Mouse (Mus musculus) kidney, embryonic 14.5 days (tissue): ENCODE results near the gene Copg2. TPM values are rescaled to one million over a fixed set of nuclear protein-coding genes. Genes with fewer than 3 reads are reported as not detected.
A peak's percentile ranks its signal among the peaks of the same experiment; 100 is the strongest.
"Not testable (repeated sequence)": the region's sequence is repeated elsewhere in the genome, so short reads cannot be mapped to it uniquely, and the experiment has no call there.

Experiments
- ATAC-seq: fragments of 200-750 bp; cut with Nextera tagmentation; 2 replicates; pipeline ENCODE4 v1.8.0; 2017; ENCODE audit warnings: moderate number of reproducible peaks, mild to moderate bottlenecking, moderate TSS enrichment, moderate library complexity; ENCODE audit not compliant: low FRiP score, low TSS enrichment
- H3K27ac ChIP-seq: fragments of 300-500 bp; sonication (generic); 2 replicates; pipeline ENCODE4 v1.5.1; 2014; ENCODE audit warnings: low read depth, mild to moderate bottlenecking, low read length, moderate library complexity, mixed read lengths
- H3K27me3 ChIP-seq: fragments of 300-500 bp; sonication (generic); 2 replicates; pipeline ENCODE4 v1.6.1; 2014; ENCODE audit warnings: mild to moderate bottlenecking, low read length; ENCODE audit not compliant: control insufficient read depth, insufficient read depth
- H3K36me3 ChIP-seq: fragments of 300-500 bp; sonication (generic); 2 replicates; pipeline ENCODE4 v1.6.1; 2014; ENCODE audit warnings: low read length, mixed read lengths; ENCODE audit not compliant: control insufficient read depth, insufficient read depth
- H3K4me1 ChIP-seq: fragments of 300-500 bp; sonication (generic); 2 replicates; pipeline ENCODE4 v1.6.1; 2014; ENCODE audit warnings: low read length, mixed read lengths; ENCODE audit not compliant: control insufficient read depth, insufficient read depth
- H3K4me2 ChIP-seq: fragments of 300-500 bp; sonication (generic); replicated peaks from 2 replicates; pipeline ENCODE4 v1.6.1; 2014; ENCODE audit warnings: low read depth, mild to moderate bottlenecking, low read length
- H3K4me3 ChIP-seq: fragments of 300-500 bp; sonication (generic); 2 replicates; pipeline ENCODE4 v1.5.1; 2014; ENCODE audit warnings: mild to moderate bottlenecking, low read length
- H3K9ac ChIP-seq: fragments of 300-500 bp; sonication (generic); 2 replicates; pipeline ENCODE4 v1.6.1; 2014; ENCODE audit warnings: low read depth, mild to moderate bottlenecking, low read length, moderate library complexity
- H3K9me3 ChIP-seq: fragments of 300-500 bp; sonication (generic); 2 replicates; pipeline ENCODE4 v1.6.1; 2016; ENCODE audit warnings: low read length; ENCODE audit not compliant: control insufficient read depth
- WGBS: fragments of 180-500 bp; shearing (Covaris S2); extraction: QIAGEN DNeasy Blood & Tissue Kit; methylation state at CpG from one replicate; pipeline ENCODE4 v1.1.7; 2014; 5-methylcytosine and 5-hydroxymethylcytosine counted together
- polyA plus RNA-seq: library from polyadenylated mRNA; unstranded; fragments of >200 nt; fragmentation: Nextera tagmentation; extraction: Ambion mirVana; gene quantifications from 2 replicates; pipeline ENCODE4 v1.2.1, GENCODE M21; 2014

Copg2 gene
- polyA plus RNA-seq, 1 experiment from 2014 or later = 30.1 TPM

DNA sequence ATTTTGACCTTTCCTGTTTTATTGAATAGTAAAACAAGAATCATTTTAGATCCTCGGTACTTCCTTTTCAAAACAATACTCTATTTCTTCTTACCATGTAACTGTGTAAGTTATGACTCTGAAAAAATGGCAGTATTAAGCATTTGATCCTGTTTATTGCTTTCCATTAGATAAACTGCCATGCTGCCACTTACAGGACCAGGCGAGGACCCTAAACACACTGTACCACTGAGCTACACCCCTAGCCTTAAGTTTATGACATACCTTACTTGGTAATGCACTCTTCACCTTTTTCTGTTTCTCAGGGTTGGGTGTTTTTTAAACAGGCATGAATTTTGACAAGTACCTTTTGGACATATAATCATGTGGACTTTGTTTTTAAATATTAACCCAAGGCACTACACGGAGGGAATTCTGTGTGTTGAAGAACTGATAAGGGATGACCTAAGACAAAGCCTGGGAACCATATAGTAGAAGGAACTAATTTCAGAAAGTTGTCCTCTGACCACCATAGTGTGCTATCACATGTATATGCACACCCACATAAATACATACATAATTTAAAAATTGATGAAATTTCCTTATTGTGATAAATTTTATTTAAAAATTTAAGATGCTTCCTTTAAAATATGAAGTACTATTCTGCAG, 31.4 kb downstream of the Copg2 start:
- Histone ChIP-seq H3K4me3 (no peak overlapping the region), H3K4me1 (no peaks in the 10 kb centered on the region), H3K36me3 (no peaks in the 10 kb centered on the region), H3K9me3 (no peaks in the 10 kb centered on the region), H3K9ac (no peak overlapping the region), H3K27ac (no peak overlapping the region), H3K27me3 (no peaks in the 10 kb centered on the region), H3K4me2 (no peak overlapping the region)
- WGBS = 57% methylated on average over 3 of the region's 3 CpGs
- ATAC-seq = no peak

DNA sequence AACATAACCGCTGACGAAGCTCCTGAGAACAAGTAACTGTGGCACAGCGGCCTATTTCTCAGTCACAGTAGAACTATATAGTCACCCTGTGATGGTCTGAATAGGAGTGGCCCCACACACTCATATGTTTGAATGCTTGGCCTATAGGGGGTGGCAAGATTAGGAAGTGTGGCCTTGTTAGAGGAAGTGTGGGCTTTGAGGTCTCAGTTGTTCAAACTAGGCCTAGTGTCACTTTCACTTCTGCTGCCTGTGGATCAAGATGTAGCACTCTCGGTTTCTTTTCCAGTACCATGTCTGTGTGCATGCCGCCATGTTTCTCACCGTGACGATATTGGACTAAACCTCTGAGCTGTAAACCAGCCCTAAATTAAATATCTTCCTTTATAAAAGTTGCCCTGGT, 40.6 kb downstream of the Copg2 start:
- ATAC-seq = no peak
- Histone ChIP-seq H3K4me2 (no peak overlapping the region), H3K4me3 (no peak overlapping the region), H3K27me3 (no peaks in the 10 kb centered on the region), H3K36me3 (peaks cover 12% of the 10 kb centered on the region; the same call in 1 of the 2 replicates), H3K4me1 (no peaks in the 10 kb centered on the region), H3K9ac (no peak overlapping the region), H3K9me3 (no peaks in the 10 kb centered on the region), H3K27ac (no peak overlapping the region)
- WGBS = 92% methylated on average over 7 of the region's 7 CpGs

DNA sequence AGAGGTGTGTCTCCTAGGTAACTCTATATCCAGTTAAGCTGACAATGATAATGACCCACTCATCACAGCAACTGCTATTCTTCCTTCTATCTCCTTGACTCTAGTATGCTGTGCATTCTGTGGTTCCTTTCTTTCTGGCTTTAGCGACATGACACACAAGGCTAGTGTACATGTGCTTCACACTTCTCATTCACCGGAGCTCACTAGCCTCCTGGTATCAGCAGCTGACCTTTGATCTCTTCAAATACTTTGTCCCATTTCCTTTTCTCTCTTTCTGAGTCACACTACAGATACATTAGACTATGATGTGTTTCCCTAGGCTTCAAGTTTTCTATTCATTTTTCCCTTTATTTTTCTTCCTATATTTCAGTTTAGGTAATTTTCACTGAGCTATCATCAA, 41.4 kb downstream of the Copg2 start:
- Histone ChIP-seq H3K36me3 (peaks cover 12% of the 10 kb centered on the region; the same call in 1 of the 2 replicates), H3K27ac (no peak overlapping the region), H3K4me1 (no peaks in the 10 kb centered on the region), H3K27me3 (no peaks in the 10 kb centered on the region), H3K4me3 (no peak overlapping the region), H3K9ac (no peak overlapping the region), H3K9me3 (no peaks in the 10 kb centered on the region), H3K4me2 (no peak overlapping the region)
- ATAC-seq = no peak
- 94% methylated on average over 2 of the region's 2 CpGs for WGBS

DNA sequence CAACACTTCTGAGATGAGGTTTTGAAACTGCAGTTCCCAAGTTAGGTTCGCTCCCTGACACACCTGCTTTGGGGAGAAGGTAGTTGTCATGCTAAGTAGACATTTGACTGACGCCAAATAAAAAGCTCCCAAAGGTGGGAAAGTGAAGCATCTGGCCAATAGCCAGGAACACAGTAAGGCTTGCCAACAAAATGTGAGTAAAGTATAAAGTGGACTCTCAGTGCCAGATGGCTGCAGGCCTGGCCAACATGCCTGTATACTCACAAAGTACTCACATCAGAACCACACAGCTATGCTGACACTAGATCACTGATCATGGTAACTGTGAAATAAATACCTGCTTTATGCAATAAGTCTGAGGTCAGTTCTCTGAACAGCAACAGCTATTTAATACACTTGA, 46.8 kb downstream of the Copg2 start:
- Histone ChIP-seq H3K4me3 (no peak overlapping the region), H3K36me3 (no peaks in the 10 kb centered on the region; the same call in 1 of the 2 replicates), H3K4me2 (no peak overlapping the region), H3K9ac (no peak overlapping the region), H3K27ac (no peak overlapping the region), H3K9me3 (no peaks in the 10 kb centered on the region), H3K4me1 (no peaks in the 10 kb centered on the region), H3K27me3 (no peaks in the 10 kb centered on the region)
- no peak for ATAC-seq
- 81% methylated on average over 2 of the region's 2 CpGs for WGBS

DNA sequence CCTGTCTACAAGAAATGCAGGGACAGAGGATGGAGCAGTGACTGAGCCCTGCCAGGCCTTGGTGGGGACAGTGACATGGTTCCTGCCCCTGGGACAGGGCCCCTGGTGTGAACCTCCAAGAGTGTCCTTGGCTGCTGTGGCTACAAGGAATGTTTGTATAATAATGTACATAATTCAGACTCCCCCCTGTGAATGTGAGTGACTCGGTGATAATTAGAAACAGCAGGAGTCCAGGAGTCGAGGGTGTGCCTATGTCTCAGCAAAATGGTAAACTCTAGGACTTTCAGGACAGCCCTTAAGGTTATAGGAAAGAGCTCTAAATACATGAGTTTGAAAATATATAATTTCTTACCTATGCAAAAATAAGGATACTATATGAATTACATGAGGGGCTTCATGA, 64.4 kb downstream of the Copg2 start:
- no peaks in the 10 kb centered on the region for H3K9me3 ChIP-seq
- no peak overlapping the region for H3K9ac ChIP-seq
- H3K27me3 ChIP-seq = no peaks in the 10 kb centered on the region
- no peaks in the 10 kb centered on the region for H3K36me3 ChIP-seq
- no peak overlapping the region for H3K27ac ChIP-seq
- no peak overlapping the region for H3K4me3 ChIP-seq
- no peaks in the 10 kb centered on the region for H3K4me1 ChIP-seq
- whole genome bisulfite sequencing = 71% methylated on average over 2 of the region's 2 CpGs
- no peak for ATAC-seq
- no peak overlapping the region for H3K4me2 ChIP-seq

DNA sequence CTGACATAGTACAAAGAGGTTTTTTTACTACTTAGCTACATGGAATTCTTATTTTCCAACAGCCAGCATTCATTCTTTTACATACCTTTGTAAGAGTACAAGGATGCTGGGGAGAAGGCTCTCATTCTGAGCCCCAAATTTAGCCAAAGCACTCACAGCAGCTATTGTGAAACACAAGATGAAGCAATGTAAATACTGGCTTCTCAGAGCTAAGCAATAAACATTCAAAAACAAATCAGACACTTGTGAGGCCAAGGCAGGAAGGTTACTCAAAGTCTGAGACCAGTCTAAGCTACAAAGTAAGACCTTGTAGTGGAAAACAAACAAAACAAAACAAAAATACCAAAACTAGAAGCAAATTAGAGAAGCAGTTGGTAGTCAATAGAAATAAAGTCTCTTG, 83.0 kb downstream of the Copg2 start:
- Histone ChIP-seq H3K4me3 (no peak overlapping the region), H3K4me2 (no peak overlapping the region), H3K36me3 (peaks cover 8% of the 10 kb centered on the region; the same call in 1 of the 2 replicates), H3K9me3 (no peaks in the 10 kb centered on the region), H3K4me1 (no peaks in the 10 kb centered on the region), H3K9ac (no peak overlapping the region), H3K27me3 (no peaks in the 10 kb centered on the region), H3K27ac (no peak overlapping the region)
- no peak for ATAC-seq

DNA sequence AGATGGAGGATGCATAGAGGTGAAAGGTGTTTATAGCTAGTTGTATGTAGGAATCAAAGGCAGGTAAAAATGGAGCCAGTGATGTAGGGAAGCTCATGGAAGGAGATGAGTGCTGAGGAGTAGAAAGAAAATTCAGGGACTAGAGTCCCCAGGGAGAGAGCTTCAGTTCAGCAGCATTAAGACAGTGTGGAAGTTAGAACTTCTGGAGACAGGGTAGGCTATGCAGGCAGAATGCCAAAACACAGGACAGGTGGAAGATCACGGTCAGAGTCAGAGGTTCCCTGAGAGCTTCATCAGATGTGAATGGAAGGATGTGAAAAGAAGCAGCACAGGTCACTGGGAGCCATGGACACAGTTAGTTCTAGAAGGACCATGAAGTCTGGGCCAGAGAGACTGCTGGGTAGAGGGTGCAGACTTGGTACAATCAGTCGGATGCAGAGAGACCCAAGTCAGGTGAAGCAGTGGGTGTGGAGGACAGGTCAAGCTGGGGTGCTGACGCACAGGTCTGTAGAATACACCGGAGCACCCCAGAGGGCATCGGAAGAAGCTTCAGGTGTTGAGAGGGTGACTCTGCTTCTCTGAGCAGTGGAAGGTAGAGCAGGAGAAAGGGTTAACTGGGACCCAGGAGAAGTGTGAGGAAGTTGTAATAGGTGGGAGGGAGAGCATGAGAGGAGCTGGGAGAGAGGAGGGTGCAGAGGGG, 91.4 kb downstream of the Copg2 start:
- no peak; the same call in 1 of the 2 replicates for ATAC-seq
- H3K9me3 ChIP-seq = no peaks in the 10 kb centered on the region
- no peaks in the 10 kb centered on the region for H3K27me3 ChIP-seq
- peaks cover 21% of the 10 kb centered on the region for H3K36me3 ChIP-seq
- 96% methylated on average over 5 of the region's 5 CpGs for WGBS
- no peak overlapping the region for H3K9ac ChIP-seq
- H3K27ac ChIP-seq = no peak overlapping the region
- H3K4me3 ChIP-seq = no peak overlapping the region
- no peak overlapping the region for H3K4me2 ChIP-seq
- H3K4me1 ChIP-seq = no peaks in the 10 kb centered on the region

DNA sequence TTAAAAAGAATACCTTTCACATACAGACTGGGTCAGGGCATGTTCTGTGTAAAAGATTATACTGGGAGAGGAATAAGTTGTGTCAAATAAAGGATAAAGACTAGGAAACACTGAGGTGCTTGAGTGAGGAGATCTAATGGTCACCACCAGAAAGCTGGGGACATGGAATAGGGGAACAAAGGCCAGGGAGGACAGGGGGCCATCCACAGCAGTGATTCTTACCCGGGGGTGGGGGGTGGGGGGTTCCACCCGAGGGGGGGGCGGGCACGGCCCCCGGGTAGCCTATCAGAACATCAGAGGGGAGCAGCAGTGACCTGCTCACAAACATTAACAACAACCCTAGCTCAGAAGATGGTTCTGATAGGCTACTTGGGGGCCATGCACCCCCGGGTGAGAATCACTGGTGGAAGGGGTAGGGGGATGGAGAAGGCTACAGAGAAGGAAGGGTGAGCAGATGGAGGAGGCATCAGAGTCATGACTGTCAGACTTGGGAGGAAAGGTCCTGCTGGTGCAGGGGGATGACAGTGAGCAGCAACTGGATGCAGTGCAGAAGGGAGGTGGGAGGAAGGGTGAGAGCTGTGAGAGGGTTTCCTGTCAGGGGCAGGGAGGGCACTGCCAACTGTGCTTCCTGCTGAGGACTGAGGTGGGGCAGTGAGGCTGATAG, 92.1 kb downstream of the Copg2 start:
- not testable (repeated sequence) for H3K4me2 ChIP-seq, H3K27me3 ChIP-seq

DNA sequence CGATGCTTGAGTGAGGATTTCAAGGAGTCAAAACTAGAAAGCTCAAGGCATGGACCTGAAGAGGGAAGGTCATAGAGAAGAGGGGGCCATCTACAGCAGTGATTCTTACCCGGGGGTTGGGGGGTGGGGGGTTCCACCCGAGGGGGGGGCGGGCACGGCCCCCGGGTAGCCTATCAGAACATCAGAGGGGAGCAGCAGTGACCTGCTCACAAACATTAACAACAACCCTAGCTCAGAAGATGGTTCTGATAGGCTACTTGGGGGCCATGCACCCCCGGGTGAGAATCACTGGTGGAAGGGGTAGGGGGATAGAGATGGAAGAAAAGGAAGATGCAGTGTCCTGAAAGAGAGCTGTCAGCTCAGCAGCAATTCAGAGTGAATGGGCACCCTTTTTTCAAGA, 93.7 kb downstream of the Copg2 start:
- H3K4me2 ChIP-seq, H3K9me3 ChIP-seq, H3K27me3 ChIP-seq, H3K9ac ChIP-seq, H3K27ac ChIP-seq, H3K4me3 ChIP-seq, H3K4me1 ChIP-seq: not testable (repeated sequence)
- H3K36me3 ChIP-seq = peaks cover 15% of the 10 kb centered on the region
- 88% methylated on average over 7 of the region's 7 CpGs for WGBS
- peak; percentile 55; the same call in 1 of the 2 replicates for ATAC-seq

More for the DNA sequence above, 92.1 kb downstream of the Copg2 start:
- not testable (repeated sequence) for H3K27ac ChIP-seq, H3K4me1 ChIP-seq, H3K9ac ChIP-seq, H3K9me3 ChIP-seq, H3K4me3 ChIP-seq
- H3K36me3 ChIP-seq = peaks cover 18% of the 10 kb centered on the region
- 79% methylated on average over 6 of the region's 6 CpGs for WGBS
- peak; percentile 91 for ATAC-seq
